Mouse (Mus musculus): Measurements from ENCODE around the gene Kif2c. TPM values are rescaled to one million over a fixed set of nuclear protein-coding genes. Genes with fewer than 3 reads are reported as not detected.

Gene Kif2c
- polyA plus RNA-seq, 1 experiment from 2014 or later, result 108 TPM

DNA sequence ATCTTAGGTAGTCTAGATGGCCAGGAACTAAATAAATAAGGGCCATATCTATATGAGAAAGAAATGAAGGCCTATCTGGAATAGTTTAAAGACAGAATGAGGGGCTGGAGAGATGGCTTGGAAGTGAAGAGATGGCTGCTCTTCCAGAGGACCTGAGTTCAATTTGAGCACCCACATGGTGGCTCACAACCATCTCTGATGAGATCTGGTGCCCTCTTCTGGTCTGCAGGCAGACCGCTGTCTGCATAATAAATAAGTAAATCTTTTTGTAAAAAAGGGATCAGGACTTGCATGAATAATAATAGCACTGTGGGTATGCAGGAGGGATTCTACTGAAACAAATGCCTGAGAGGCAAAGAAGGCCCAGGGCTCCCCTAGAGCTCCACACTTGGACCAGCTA lies 69.2 kb downstream of the Kif2c start:
- H3K36me3 ChIP-seq, result peaks cover 68% of the 10 kb centered on the region
- no peak overlapping the region for H3K4me2 ChIP-seq
- no peaks in the 10 kb centered on the region for H3K4me1 ChIP-seq (replicated peaks)

GRCm38 (mm10) chr4:117110985-117111384 lies 71.5 kb downstream of the Kif2c start:
- H3K4me2 ChIP-seq, result no peak overlapping the region
- no peak overlapping the region for H3K27ac ChIP-seq
- no peak overlapping the region for H3K4me3 ChIP-seq (replicated peaks)
- H3K36me3 ChIP-seq, result peaks cover 81% of the 10 kb centered on the region
- no peaks in the 10 kb centered on the region for H3K27me3 ChIP-seq
- 94% methylated on average over 11 of the region's 11 CpGs for WGBS
- H3K9me3 ChIP-seq, result no peaks in the 10 kb centered on the region
- no peak overlapping the region for H3K9ac ChIP-seq (replicated peaks)
- H3K4me1 ChIP-seq (replicated peaks), result no peaks in the 10 kb centered on the region
- ATAC-seq (ENCODE audit: insufficient number of reproducible peaks, insufficient read depth, low FRiP score, low TSS enrichment, low read depth), result no peak

More for the DNA sequence above, 69.2 kb downstream of the Kif2c start:
- H3K4me3 ChIP-seq (replicated peaks), result no peak overlapping the region
- H3K27ac ChIP-seq, result no peak overlapping the region
- WGBS, result 88% methylated on average over 1 of the region's 1 CpGs
- ATAC-seq (ENCODE audit: insufficient number of reproducible peaks, insufficient read depth, low FRiP score, low TSS enrichment, low read depth), result no peak
- H3K9me3 ChIP-seq, result no peaks in the 10 kb centered on the region
- no peaks in the 10 kb centered on the region for H3K27me3 ChIP-seq
- no peak overlapping the region for H3K9ac ChIP-seq (replicated peaks)

DNA sequence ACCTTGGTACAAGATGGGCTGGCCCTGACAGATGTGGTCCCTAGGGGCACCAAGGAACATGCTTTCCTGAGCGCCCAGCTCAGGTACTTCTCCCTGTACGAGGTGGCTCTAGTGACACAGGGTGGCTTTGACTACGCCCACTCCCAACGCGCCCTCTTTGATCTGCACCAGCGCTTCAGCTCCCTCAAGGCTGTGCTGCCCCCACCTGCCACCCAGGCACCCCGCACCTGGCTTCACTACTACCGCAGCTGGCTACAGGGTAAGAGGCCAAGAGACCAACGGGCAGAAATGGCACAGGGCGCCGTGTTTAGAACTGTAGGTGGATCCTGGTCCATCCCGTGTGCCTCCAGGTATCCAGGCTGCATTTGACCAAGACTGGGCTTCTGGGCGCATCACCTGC lies 72.2 kb downstream of the Kif2c start:
- 90% methylated on average over 13 of the region's 13 CpGs for WGBS
- H3K36me3 ChIP-seq, result peaks cover 82% of the 10 kb centered on the region

More for the DNA sequence above, 72.2 kb downstream of the Kif2c start:
- Histone ChIP-seq H3K4me3 (replicated peaks) (no peak overlapping the region), H3K9me3 (no peaks in the 10 kb centered on the region), H3K4me1 (replicated peaks) (no peaks in the 10 kb centered on the region), H3K4me2 (no peak overlapping the region), H3K27me3 (no peaks in the 10 kb centered on the region), H3K27ac (no peak overlapping the region), H3K9ac (replicated peaks) (no peak overlapping the region)
- no peak for ATAC-seq (ENCODE audit: insufficient number of reproducible peaks, insufficient read depth, low FRiP score, low TSS enrichment, low read depth)

Small RNA genes lying within 50 kb of the gene (microRNA-seq; reads per million reads assigned to microRNA genes)
- not detected for gene Gm22398

Other genes starting within 250 kb of the Kif2c start
- gene Urod, start 188.2 kb downstream of the Kif2c start, polyA plus RNA-seq (2016; fragmentation: Nextera tagmentation; extraction: Ambion mirVana), result 110 and 111 TPM in 2 replicates
- 10.7 and 10.8 TPM in 2 replicates for gene Hectd3, start 187.3 kb downstream of the Kif2c start, polyA plus RNA-seq (2016; fragmentation: Nextera tagmentation; extraction: Ambion mirVana)
- gene Eif2b3, start 163.2 kb downstream of the Kif2c start, polyA plus RNA-seq (2016; fragmentation: Nextera tagmentation; extraction: Ambion mirVana), result 53.0 and 54.0 TPM in 2 replicates
- gene Ptch2, start 86.6 kb downstream of the Kif2c start, polyA plus RNA-seq (2016; fragmentation: Nextera tagmentation; extraction: Ambion mirVana), result 5.4 and 6.4 TPM in 2 replicates
- 4.2 and 5.1 TPM in 2 replicates for gene Btbd19, start 56.9 kb downstream of the Kif2c start, polyA plus RNA-seq (2016; fragmentation: Nextera tagmentation; extraction: Ambion mirVana)
- not detected in 2 replicates for gene Tctex1d4, start 55.8 kb downstream of the Kif2c start, polyA plus RNA-seq (2016; fragmentation: Nextera tagmentation; extraction: Ambion mirVana)
- 2.5 and 2.7 TPM in 2 replicates for gene Plk3, start 48.7 kb downstream of the Kif2c start, polyA plus RNA-seq (2016; fragmentation: Nextera tagmentation; extraction: Ambion mirVana)
- 892 and 981 TPM in 2 replicates for gene Rps8, start 26.4 kb downstream of the Kif2c start, polyA plus RNA-seq (2016; fragmentation: Nextera tagmentation; extraction: Ambion mirVana)
- gene Tmem53, start 69.3 kb upstream of the Kif2c start, polyA plus RNA-seq (2016; fragmentation: Nextera tagmentation; extraction: Ambion mirVana), result 8.8 and 11.0 TPM in 2 replicates
- 0.26 and 0.65 TPM in 2 replicates for gene Armh1, start 69.5 kb upstream of the Kif2c start, polyA plus RNA-seq (2016; fragmentation: Nextera tagmentation; extraction: Ambion mirVana)